Mouse (Mus musculus) heart, adult 2 months (tissue): Measurements from ENCODE around the gene Fam104a. TPM values are rescaled to one million over a fixed set of nuclear protein-coding genes. Genes with fewer than 3 reads are reported as not detected.
A peak's percentile ranks its signal among the peaks of the same experiment; 100 is the strongest.

ENCODE experiments used
- DNase-seq, 2 experiments: peaks; one replicate each; pipeline ENCODE4 v3.0.0; 2021
- H3K27ac ChIP-seq: fragments of 200-600 bp; 2 replicates; pipeline ENCODE4 v1.8.1; 2022
- H3K27me3 ChIP-seq: fragments of 200-500 bp; 2 replicates; pipeline ENCODE4 v1.6.1; 2012; ENCODE audit warnings: mild to moderate bottlenecking, low read length, inconsistent platforms, mixed read lengths; ENCODE audit not compliant: control insufficient read depth, insufficient read depth
- H3K36me3 ChIP-seq: fragments of 200-500 bp; 2 replicates; pipeline ENCODE4 v1.6.1; 2012; ENCODE audit warnings: low read length, inconsistent platforms; ENCODE audit not compliant: control insufficient read depth, insufficient read depth
- H3K4me1 ChIP-seq: fragments of 200-500 bp; 2 replicates; pipeline ENCODE4 v1.6.1; 2011; ENCODE audit warnings: low read length; ENCODE audit not compliant: control insufficient read depth, insufficient read depth
- H3K4me3 ChIP-seq: fragments of 200-600 bp; 2 replicates; pipeline ENCODE4 v1.8.1; 2022
- H3K79me2 ChIP-seq: fragments of 200-500 bp; replicated peaks from 2 replicates; pipeline ENCODE4 v1.6.1; 2012; ENCODE audit warnings: mild to moderate bottlenecking, inconsistent platforms, low read length, moderate library complexity, mixed read lengths; ENCODE audit not compliant: control insufficient read depth, insufficient read depth
- H3K9ac ChIP-seq: fragments of 200-500 bp; 2 replicates; pipeline ENCODE4 v1.6.1; 2012; ENCODE audit warnings: low read depth, mild to moderate bottlenecking, control low read depth, inconsistent platforms, low read length, mixed read lengths
- CTCF ChIP-seq: fragments of 200-600 bp; IDR thresholded peaks from 2 replicates; pipeline ENCODE4 v1.8.1; 2022; ENCODE audit warnings: antibody characterized with exemption, mild to moderate bottlenecking, moderate library complexity
- EP300 ChIP-seq: fragments of 200-500 bp; IDR thresholded peaks from 2 replicates; pipeline ENCODE4 v1.6.1; 2011; ENCODE audit warnings: low read depth, low read length, control low read depth; ENCODE audit not compliant: insufficient read depth
- POLR2A ChIP-seq: fragments of 200-500 bp; IDR thresholded peaks from 2 replicates; pipeline ENCODE4 v1.6.1; 2011; ENCODE audit warnings: mild to moderate bottlenecking, low read depth, low read length, control low read depth; ENCODE audit not compliant: insufficient read depth
- WGBS: fragments of 180-500 bp; shearing (Covaris S2); methylation state at CpG from one replicate; pipeline ENCODE4 v1.1.7; 2018; 5-methylcytosine and 5-hydroxymethylcytosine counted together
- intact Hi-C: fragments of 180-260 bp; cut with DNase I; formaldehyde crosslinking; loops from one replicate; pipeline ENCODE4 v1.15.1; 2025
- polyA plus RNA-seq: library from polyadenylated mRNA; depleted of rRNA; stranded (reverse); fragments of >200 nt; gene quantifications from 2 replicates; pipeline ENCODE4 v1.2.3, GENCODE M21; 2012
- total RNA-seq, 2 experiments: library from RNA; stranded (reverse); gene quantifications; 2 replicates each; pipeline ENCODE4 v1.2.3; 2021

Fam104a gene
- total and polyA plus RNA-seq, 3 experiments: 12.4 to 16.4 (median 15.3) TPM

DNA sequence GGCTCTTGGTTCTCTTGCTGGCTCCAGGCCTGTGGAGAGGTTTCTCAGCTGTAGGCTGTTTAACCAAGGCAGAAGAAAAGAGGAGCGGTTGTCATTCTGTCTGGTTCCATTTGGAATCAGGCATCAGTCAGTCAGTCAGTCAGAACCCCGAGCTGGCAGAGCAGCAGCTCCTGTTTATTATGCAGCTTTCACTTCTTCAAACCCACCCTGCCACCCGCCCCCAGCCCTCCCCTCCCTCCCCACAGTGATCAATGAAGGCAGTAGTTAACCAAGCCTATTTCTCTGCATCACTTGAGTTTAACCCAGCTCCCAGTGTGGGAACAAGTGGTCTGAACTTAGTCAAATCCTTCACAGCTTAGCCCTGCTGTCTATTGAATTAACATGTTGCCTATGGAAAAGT lies 7.9 kb upstream of the Fam104a start:
- Histone ChIP-seq H3K27ac (no peak overlapping the region), H3K36me3 (no peaks in the 10 kb centered on the region), H3K9ac (no peak overlapping the region), H3K4me3 (no peak overlapping the region), H3K27me3 (no peaks in the 10 kb centered on the region), H3K79me2 (no peaks in the 10 kb centered on the region), H3K4me1 (no peaks in the 10 kb centered on the region)
- TF ChIP-seq EP300 (no peak), POLR2A (no peak), CTCF (no peak)
- 77% methylated on average over 3 of the region's 3 CpGs for WGBS
- intact Hi-C loops: no loop called here
- no peak for DNase-seq

DNA sequence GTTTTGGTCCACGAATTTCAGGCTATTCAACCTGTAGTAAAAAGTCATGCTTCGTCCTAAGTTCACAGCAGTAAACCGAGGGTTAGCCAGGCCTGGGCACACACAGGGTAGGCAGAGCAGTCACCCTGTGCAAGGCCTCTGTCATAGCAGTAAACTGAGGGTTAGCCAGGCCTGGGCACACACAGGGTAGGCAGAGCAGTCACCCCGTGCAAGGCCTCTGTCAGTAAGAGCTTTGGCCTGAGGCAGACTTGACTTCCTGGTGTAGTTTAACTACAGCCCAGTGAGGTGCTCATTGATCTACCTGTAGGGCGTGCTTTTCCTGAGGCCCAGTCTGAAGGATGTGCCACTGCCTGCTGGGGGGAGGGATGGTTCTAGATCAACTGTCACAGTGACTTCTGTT lies 7.4 kb upstream of the Fam104a start:
- Histone ChIP-seq H3K36me3 (no peaks in the 10 kb centered on the region), H3K4me3 (no peak overlapping the region), H3K4me1 (no peaks in the 10 kb centered on the region), H3K9ac (no peak overlapping the region), H3K27ac (no peak overlapping the region), H3K27me3 (no peaks in the 10 kb centered on the region), H3K79me2 (no peaks in the 10 kb centered on the region)
- WGBS: 87% methylated on average over 5 of the region's 5 CpGs
- no peak for DNase-seq
- intact Hi-C loops: no loop called here
- TF ChIP-seq EP300 (no peak), POLR2A (no peak), CTCF (no peak)

- no peaks in the 10 kb centered on the region for H3K27me3 ChIP-seq
- H3K4me1 ChIP-seq: no peaks in the 10 kb centered on the region
- no peak for DNase-seq
- 86% methylated on average over 12 of the region's 12 CpGs for WGBS
- no peak overlapping the region for H3K4me3 ChIP-seq
- intact Hi-C loops: no loop called here
- H3K9ac ChIP-seq: no peak overlapping the region
- no peaks in the 10 kb centered on the region for H3K36me3 ChIP-seq
- no peak for TF ChIP-seq POLR2A
- no peak for TF ChIP-seq CTCF
- TF ChIP-seq EP300: no peak
- no peaks in the 10 kb centered on the region for H3K79me2 ChIP-seq
- no peak overlapping the region for H3K27ac ChIP-seq
These were observed 6.6 kb upstream of the Fam104a start for GRCm38 (mm10) chr11:113690506-113690905.

GRCm38 (mm10) chr11:113687031-113687430 lies 3.1 kb upstream of the Fam104a start:
- H3K27me3 ChIP-seq: no peaks in the 10 kb centered on the region
- H3K9ac ChIP-seq: no peak overlapping the region
- no peak overlapping the region for H3K4me3 ChIP-seq
- H3K27ac ChIP-seq: no peak overlapping the region
- intact Hi-C loops: loop anchor here (10.0 kb wide), 1 partner anchor 978 kb away; the partner anchor contains the start of gene Rpl38
- peaks cover 2% of the 10 kb centered on the region; the same call in 1 of the 2 replicates for H3K4me1 ChIP-seq
- TF ChIP-seq EP300: no peak
- no peak for TF ChIP-seq CTCF
- no peak for TF ChIP-seq POLR2A
- 83% methylated on average over 2 of the region's 2 CpGs for WGBS
- DNase-seq: no peak
- peaks cover 4% of the 10 kb centered on the region; the same call in 1 of the 2 replicates for H3K79me2 ChIP-seq
- no peaks in the 10 kb centered on the region for H3K36me3 ChIP-seq

GRCm38 (mm10) chr11:113684707-113685426 lies 912 bp upstream of the Fam104a start:
- Histone ChIP-seq H3K27ac (peak overlapping the region; percentile 95), H3K4me3 (peak overlapping the region; percentile 93), H3K4me1 (peaks cover 5% of the 10 kb centered on the region; the same call in 1 of the 2 replicates), H3K36me3 (no peaks in the 10 kb centered on the region), H3K27me3 (no peaks in the 10 kb centered on the region), H3K9ac (peak overlapping the region; percentile 81), H3K79me2 (peaks cover 4% of the 10 kb centered on the region)
- intact Hi-C loops: loop anchor here (1.0 to 10.0 kb wide), 3 partner anchors 36 to 980 kb away; partner anchors contain the start of genes Cog1 and Rpl38
- WGBS: 38% methylated on average over 25 of the region's 25 CpGs
- TF ChIP-seq POLR2A (no peak), CTCF (no peak), EP300 (no peak)
- DNase-seq: no peak

- no peaks in the 10 kb centered on the region for H3K27me3 ChIP-seq
- no peaks in the 10 kb centered on the region for H3K36me3 ChIP-seq
- H3K27ac ChIP-seq: peak overlapping the region; percentile 95
- peaks cover 5% of the 10 kb centered on the region; the same call in 1 of the 2 replicates for H3K4me1 ChIP-seq
- peak overlapping the region; percentile 93 for H3K4me3 ChIP-seq
- TF ChIP-seq EP300: no peak
- no peak for TF ChIP-seq CTCF
- TF ChIP-seq POLR2A: no peak
- H3K9ac ChIP-seq: peak overlapping the region; percentile 99
- no peak for DNase-seq
- peaks cover 4% of the 10 kb centered on the region for H3K79me2 ChIP-seq
- WGBS: 0% methylated on average over 31 of the region's 38 CpGs
- intact Hi-C loops: loop anchor here (10.0 kb wide), 1 partner anchor 981 kb away; the partner anchor contains the start of gene Rpl38
These were observed 363 bp downstream of the Fam104a start for GRCm38 (mm10) chr11:113683627-113683956.
